Mouse (Mus musculus): ENCODE measurements around the gene 1300017J02Rik. TPM values are rescaled to one million over a fixed set of nuclear protein-coding genes. Genes with fewer than 3 reads are reported as not detected.

Gene 1300017J02Rik
- total and polyA plus RNA-seq, 3 experiments, result 0.62 to 2.6 TPM; not detected in 1

- peak overlapping the region; percentile 88 to 99 for H3K4me3 ChIP-seq (ENCODE audit: control insufficient read depth in 1 of 2, insufficient read depth in 1 of 2, low read depth in 2 of 2, low read length in 2 of 2)
- TF ChIP-seq RAD21 (IDR thresholded peaks at IDR 0.05; ENCODE audit: low read depth, low read length), result no peak
- no peak for TF ChIP-seq TBP (IDR thresholded peaks at IDR 0.05; ENCODE audit: low read depth, low read length)
- TF ChIP-seq POLR2AphosphoS2 (IDR thresholded peaks at IDR 0.05; ENCODE audit: low read length), result no peak
- TF ChIP-seq GATA1 (IDR thresholded peaks at IDR 0.05; ENCODE audit: low read depth, low read length), result no peak
- no peak for TF ChIP-seq USF1 (IDR thresholded peaks at IDR 0.05; ENCODE audit: low read depth, low read length)
- TF ChIP-seq E2F4 (IDR thresholded peaks at IDR 0.05; ENCODE audit: borderline replicate concordance, low read depth, low read length), result no peak
- TF ChIP-seq MAZ (IDR thresholded peaks at IDR 0.05; ENCODE audit: low read depth, low read length), result no peak
- no peak for TF ChIP-seq TCF12 (IDR thresholded peaks at IDR 0.05; ENCODE audit: low read depth, low read length)
- TF ChIP-seq KAT2A (conservative IDR thresholded peaks at IDR 0.05; ENCODE audit: low read depth, low read length), result no peak; the same call in 1 of the 2 replicates
- TF ChIP-seq CHD1 (IDR thresholded peaks at IDR 0.05; ENCODE audit: low read depth, low read length), result peak; percentile 89; the same call in 1 of the 2 replicates
- TF ChIP-seq POLR2A (IDR thresholded peaks at IDR 0.05; ENCODE audit: control insufficient read depth in 1 of 2, insufficient read depth in 1 of 2, low read depth in 1 of 2, low read length in 2 of 2, poor library complexity in 1 of 2), result no peak
- TF ChIP-seq ELF1 (IDR thresholded peaks at IDR 0.05; ENCODE audit: low read depth, low read length), result no peak
- no peak for TF ChIP-seq HCFC1 (IDR thresholded peaks at IDR 0.05; ENCODE audit: low read depth, low read length)
- no peak for TF ChIP-seq SIN3A (IDR thresholded peaks at IDR 0.05; ENCODE audit: low read length)
- TF ChIP-seq ZMIZ1 (IDR thresholded peaks at IDR 0.05; ENCODE audit: low read depth, low read length), result no peak
- TF ChIP-seq JUND (IDR thresholded peaks at IDR 0.05; ENCODE audit: low read depth, low read length), result no peak
- TF ChIP-seq SMC3 (IDR thresholded peaks at IDR 0.05; ENCODE audit: low read depth, low read length), result no peak
- no peak for TF ChIP-seq MAFK (IDR thresholded peaks at IDR 0.05; ENCODE audit: borderline replicate concordance, low read depth, low read length)
- TF ChIP-seq UBTF (IDR thresholded peaks at IDR 0.05; ENCODE audit: borderline replicate concordance, insufficient read depth, low read depth, low read length), result 0 out of 2 replicates have a peak, but pooled peaks have one; percentile 33
- no peak for TF ChIP-seq ZKSCAN1 (IDR thresholded peaks at IDR 0.05; ENCODE audit: low read depth, low read length)
- TF ChIP-seq NRF1 (IDR thresholded peaks at IDR 0.05; ENCODE audit: insufficient read depth, low read depth, low read length, poor library complexity, severe bottlenecking), result no peak
- no peak for TF ChIP-seq CTCF (IDR thresholded peaks at IDR 0.05 in 2 of 3, conservative IDR thresholded peaks at IDR 0.05 in 1 of 3; ENCODE audit: control insufficient read depth in 1 of 3, insufficient read depth in 1 of 3, low read depth in 2 of 3, low read length in 3 of 3, poor library complexity in 1 of 3, severe bottlenecking in 1 of 3)
- TF ChIP-seq EP300 (IDR thresholded peaks at IDR 0.05; ENCODE audit: low read depth in 1 of 2, low read length in 2 of 2), result 0 out of 4 replicates have a peak, but pooled peaks of 1 of the 2 experiments have one; percentile 21
- TF ChIP-seq POLR2AphosphoS5 (IDR thresholded peaks at IDR 0.05; ENCODE audit: borderline replicate concordance, low read depth, low read length), result no peak
- TF ChIP-seq ZC3H11A (IDR thresholded peaks at IDR 0.05; ENCODE audit: low read depth, low read length), result no peak
- no peak for TF ChIP-seq CHD2 (IDR thresholded peaks at IDR 0.05; ENCODE audit: low read length)
- TF ChIP-seq MAX (IDR thresholded peaks at IDR 0.05; ENCODE audit: low read length), result peak; percentile 35; the same call in 1 of the 2 replicates
- 0 out of 2 replicates have a peak, but pooled peaks have one; percentile 9 for TF ChIP-seq MXI1 (IDR thresholded peaks at IDR 0.05; ENCODE audit: low read depth, low read length)
- no peak for TF ChIP-seq MEF2A (IDR thresholded peaks at IDR 0.05; ENCODE audit: extremely low read depth, insufficient replicate concordance, low read depth, low read length, poor library complexity, severe bottlenecking)
- no peak for TF ChIP-seq BHLHE40 (IDR thresholded peaks at IDR 0.05; ENCODE audit: borderline replicate concordance, low read depth, low read length)
- TF ChIP-seq RCOR1 (IDR thresholded peaks at IDR 0.05; ENCODE audit: low read depth, low read length), result no peak
- H3K36me3 ChIP-seq (ENCODE audit: control insufficient read depth in 1 of 2, insufficient read depth in 2 of 2, low read length in 2 of 2), result peaks cover 16 to 31% of the 10 kb centered on the region in 2 experiments
- DNase-seq (ENCODE audit: low read depth, low spot score), result peak; percentile 67
- H3K27me3 ChIP-seq (ENCODE audit: control insufficient read depth in 1 of 2, insufficient read depth in 2 of 2, low read length in 2 of 2), result no peaks in the 10 kb centered on the region
- H3K79me2 ChIP-seq (ENCODE audit: control insufficient read depth, insufficient read depth, low read length, poor library complexity), result peaks cover 35% of the 10 kb centered on the region
- no peaks in the 10 kb centered on the region for H3K9me3 ChIP-seq (replicated peaks; ENCODE audit: insufficient read depth, low read length)
- H3K4me1 ChIP-seq (ENCODE audit: control insufficient read depth in 1 of 2, insufficient read depth in 2 of 2, low read length in 2 of 2), result peaks cover 0 to 6% of the 10 kb centered on the region in 2 experiments; a peak in 2 of 4 replicates
- H3K9ac ChIP-seq (ENCODE audit: control insufficient read depth, low read depth, low read length, poor library complexity, severe bottlenecking), result peak overlapping the region; percentile 100
- H3K27ac ChIP-seq (ENCODE audit: control insufficient read depth, low read depth, low read length), result peak overlapping the region; percentile 85
Measured at GRCm38 (mm10) chr9:103305332-103306041, 605 bp upstream of the 1300017J02Rik start.
